Mouse (Mus musculus): ENCODE measurements around the gene Psma4. TPM values are rescaled to one million over a fixed set of nuclear protein-coding genes. Genes with fewer than 3 reads are reported as not detected.
A peak's percentile ranks its signal among the peaks of the same experiment; 100 is the strongest.

Gene Psma4
- 256 and 262 TPM in 2 replicates for polyA plus RNA-seq (2015; fragmentation: Nextera tagmentation; extraction: Ambion mirVana)

GRCm38 (mm10) chr9:54950575-54951321 is at the start of gene Psma4, which contains the start of gene AY074887:
Psma4 (plus strand) TSS chr9:54950790.
AY074887 (minus strand) TSS chr9:54950998.
- Histone ChIP-seq H3K4me3 (peak within 1 kb of the TSS; percentile 68), H3K4me1 (replicated peaks) (peaks cover 31% of the 10 kb centered on the region), H3K4me2 (peak within 1 kb of the TSS; percentile 72), H3K9ac (peak within 1 kb of the TSS; percentile 85), H3K9me3 (no peaks in the 10 kb centered on the region), H3K27ac (replicated peaks) (peak within 1 kb of the TSS; percentile 95), H3K27me3 (no peaks in the 10 kb centered on the region), H3K36me3 (peaks cover 26% of the 10 kb centered on the region)
- 0% methylated on average over 63 of the region's 65 CpGs for WGBS
- ATAC-seq (ENCODE audit: low FRiP score, low read depth): peak; percentile 100

- Histone ChIP-seq H3K4me2 (no peak overlapping the region), H3K9me3 (no peaks in the 10 kb centered on the region), H3K27ac (replicated peaks) (no peak overlapping the region), H3K4me3 (no peak overlapping the region), H3K36me3 (peaks cover 51% of the 10 kb centered on the region), H3K4me1 (replicated peaks) (no peaks in the 10 kb centered on the region), H3K9ac (no peak overlapping the region), H3K27me3 (no peaks in the 10 kb centered on the region)
- no peak for ATAC-seq (ENCODE audit: low FRiP score, low read depth)
- 96% methylated on average over 5 of the region's 5 CpGs for WGBS
These were observed 41.1 kb upstream of the Psma4 start for GRCm38 (mm10) chr9:54909446-54909845.

GRCm38 (mm10) chr9:54915576-54915975 is 35.0 kb upstream of the Psma4 start:
- H3K36me3 ChIP-seq: peaks cover 9% of the 10 kb centered on the region; the same call in 1 of the 2 replicates
- H3K9me3 ChIP-seq: no peaks in the 10 kb centered on the region
- peaks cover 9% of the 10 kb centered on the region for H3K4me1 ChIP-seq (replicated peaks)
- H3K4me2 ChIP-seq: no peak overlapping the region
- 70% methylated on average over 7 of the region's 7 CpGs for WGBS
- no peak overlapping the region for H3K27ac ChIP-seq (replicated peaks)
- H3K4me3 ChIP-seq: no peak overlapping the region
- H3K27me3 ChIP-seq: no peaks in the 10 kb centered on the region
- ATAC-seq (ENCODE audit: low FRiP score, low read depth): no peak
- H3K9ac ChIP-seq: no peak overlapping the region

- Histone ChIP-seq H3K4me1 (replicated peaks) (peaks cover 9% of the 10 kb centered on the region), H3K9ac (no peak overlapping the region), H3K9me3 (no peaks in the 10 kb centered on the region), H3K27me3 (no peaks in the 10 kb centered on the region), H3K36me3 (peaks cover 5% of the 10 kb centered on the region; the same call in 1 of the 2 replicates), H3K27ac (replicated peaks) (no peak overlapping the region; the same call in 1 of the 2 replicates), H3K4me2 (peak overlapping the region; percentile 72), H3K4me3 (peak overlapping the region; percentile 68; the same call in 1 of the 2 replicates)
- 70% methylated on average over 8 of the region's 8 CpGs for WGBS
- ATAC-seq (ENCODE audit: low FRiP score, low read depth): no peak; the same call in 1 of the 2 replicates
These were observed 34.2 kb upstream of the Psma4 start for GRCm38 (mm10) chr9:54916401-54916800.

- peak within 1 kb of the TSS; percentile 54 for H3K9ac ChIP-seq
- peak within 1 kb of the TSS; percentile 68 for H3K4me3 ChIP-seq
- H3K9me3 ChIP-seq: no peaks in the 10 kb centered on the region
- no peaks in the 10 kb centered on the region for H3K27me3 ChIP-seq
- H3K4me2 ChIP-seq: peak within 1 kb of the TSS; percentile 72
- H3K27ac ChIP-seq (replicated peaks): peak within 1 kb of the TSS; percentile 36; the same call in 1 of the 2 replicates
- H3K36me3 ChIP-seq: no peaks in the 10 kb centered on the region
- under 1% methylated on average over 34 of the region's 34 CpGs for WGBS
- H3K4me1 ChIP-seq (replicated peaks): peaks cover 9% of the 10 kb centered on the region
- peak; percentile 100 for ATAC-seq (ENCODE audit: low FRiP score, low read depth)
These were observed 33.4 kb upstream of the Psma4 start, which contains the start of gene Hykk for GRCm38 (mm10) chr9:54917010-54917677. Hykk (plus strand) TSS chr9:54917283.

- H3K9me3 ChIP-seq: no peaks in the 10 kb centered on the region
- H3K27me3 ChIP-seq: no peaks in the 10 kb centered on the region
- peaks cover 9% of the 10 kb centered on the region for H3K4me1 ChIP-seq (replicated peaks)
- no peaks in the 10 kb centered on the region for H3K36me3 ChIP-seq
- no peak for ATAC-seq (ENCODE audit: low FRiP score, low read depth)
- H3K4me2 ChIP-seq: peak overlapping the region; percentile 72; the same call in 1 of the 2 replicates
- 75% methylated on average over 2 of the region's 2 CpGs for WGBS
- H3K27ac ChIP-seq (replicated peaks): no peak overlapping the region
- no peak overlapping the region for H3K4me3 ChIP-seq
- H3K9ac ChIP-seq: no peak overlapping the region
These were observed 32.4 kb upstream of the Psma4 start for GRCm38 (mm10) chr9:54918191-54918590.

- H3K9ac ChIP-seq: no peak overlapping the region
- ATAC-seq (ENCODE audit: low FRiP score, low read depth): no peak
These were observed 31.8 kb upstream of the Psma4 start for GRCm38 (mm10) chr9:54918781-54919180.

GRCm38 (mm10) chr9:54919946-54920345 is 30.6 kb upstream of the Psma4 start:
- H3K36me3 ChIP-seq: no peaks in the 10 kb centered on the region
- no peak overlapping the region for H3K9ac ChIP-seq
- no peak overlapping the region for H3K27ac ChIP-seq (replicated peaks)
- H3K4me2 ChIP-seq: no peak overlapping the region
- no peak for ATAC-seq (ENCODE audit: low FRiP score, low read depth)
- H3K4me3 ChIP-seq: no peak overlapping the region
- H3K27me3 ChIP-seq: no peaks in the 10 kb centered on the region
- WGBS: 59% methylated on average over 4 of the region's 4 CpGs
- peaks cover 9% of the 10 kb centered on the region for H3K4me1 ChIP-seq (replicated peaks)
- no peaks in the 10 kb centered on the region for H3K9me3 ChIP-seq

More at GRCm38 (mm10) chr9:54918781-54919180, 31.8 kb upstream of the Psma4 start:
- 95% methylated on average over 5 of the region's 5 CpGs for WGBS
- Histone ChIP-seq H3K4me3 (no peak overlapping the region), H3K36me3 (no peaks in the 10 kb centered on the region), H3K9me3 (no peaks in the 10 kb centered on the region), H3K27me3 (no peaks in the 10 kb centered on the region), H3K4me1 (replicated peaks) (peaks cover 9% of the 10 kb centered on the region), H3K27ac (replicated peaks) (no peak overlapping the region), H3K4me2 (no peak overlapping the region)

- Histone ChIP-seq H3K4me2 (no peak overlapping the region), H3K27ac (replicated peaks) (no peak overlapping the region), H3K9me3 (no peaks in the 10 kb centered on the region), H3K27me3 (no peaks in the 10 kb centered on the region), H3K4me1 (replicated peaks) (no peaks in the 10 kb centered on the region), H3K9ac (no peak overlapping the region), H3K4me3 (no peak overlapping the region), H3K36me3 (no peaks in the 10 kb centered on the region)
- ATAC-seq (ENCODE audit: low FRiP score, low read depth): no peak
- 98% methylated on average over 1 of the region's 1 CpGs for WGBS
These were observed 19.8 kb upstream of the Psma4 start for GRCm38 (mm10) chr9:54930741-54931140.

GRCm38 (mm10) chr9:54931765-54932164 is 18.8 kb upstream of the Psma4 start:
- 7% methylated on average over 1 of the region's 1 CpGs for WGBS
- H3K9ac ChIP-seq: no peak overlapping the region
- no peak overlapping the region for H3K27ac ChIP-seq (replicated peaks)
- no peak overlapping the region for H3K4me2 ChIP-seq
- no peaks in the 10 kb centered on the region for H3K4me1 ChIP-seq (replicated peaks)
- ATAC-seq (ENCODE audit: low FRiP score, low read depth): no peak
- H3K4me3 ChIP-seq: no peak overlapping the region
- no peaks in the 10 kb centered on the region for H3K9me3 ChIP-seq
- H3K27me3 ChIP-seq: no peaks in the 10 kb centered on the region
- no peaks in the 10 kb centered on the region for H3K36me3 ChIP-seq

GRCm38 (mm10) chr9:54932379-54932778 is 18.2 kb upstream of the Psma4 start:
- no peaks in the 10 kb centered on the region for H3K4me1 ChIP-seq (replicated peaks)
- WGBS: 74% methylated on average over 2 of the region's 2 CpGs
- no peaks in the 10 kb centered on the region for H3K9me3 ChIP-seq
- no peaks in the 10 kb centered on the region for H3K36me3 ChIP-seq
- no peaks in the 10 kb centered on the region for H3K27me3 ChIP-seq
- no peak overlapping the region for H3K27ac ChIP-seq (replicated peaks)
- H3K4me3 ChIP-seq: no peak overlapping the region
- no peak for ATAC-seq (ENCODE audit: low FRiP score, low read depth)
- no peak overlapping the region for H3K4me2 ChIP-seq
- no peak overlapping the region for H3K9ac ChIP-seq

- Histone ChIP-seq H3K4me1 (replicated peaks) (no peaks in the 10 kb centered on the region), H3K9ac (no peak overlapping the region), H3K36me3 (no peaks in the 10 kb centered on the region), H3K27ac (replicated peaks) (no peak overlapping the region), H3K9me3 (no peaks in the 10 kb centered on the region), H3K27me3 (no peaks in the 10 kb centered on the region), H3K4me3 (no peak overlapping the region), H3K4me2 (no peak overlapping the region)
- no peak for ATAC-seq (ENCODE audit: low FRiP score, low read depth)
- WGBS: 94% methylated on average over 4 of the region's 4 CpGs
These were observed 8.5 kb upstream of the Psma4 start for GRCm38 (mm10) chr9:54942071-54942470.

Data from hindbrain, embryonic 15.5 days (tissue).